Mouse (Mus musculus) cerebellum, postnatal 4 days (tissue): ENCODE measurements around the gene Asah2.
"Not testable (repeated sequence)": the region's sequence is repeated elsewhere in the genome, so short reads cannot be mapped to it uniquely, and the experiment has no call there.

Experiments
- DNase-seq, 2 experiments: peaks; one replicate each; pipeline ENCODE4 v3.0.0; 2022; ENCODE audit warnings: low spot score in 2 of 2, mixed read lengths in 1 of 2

Gene Asah2

DNA sequence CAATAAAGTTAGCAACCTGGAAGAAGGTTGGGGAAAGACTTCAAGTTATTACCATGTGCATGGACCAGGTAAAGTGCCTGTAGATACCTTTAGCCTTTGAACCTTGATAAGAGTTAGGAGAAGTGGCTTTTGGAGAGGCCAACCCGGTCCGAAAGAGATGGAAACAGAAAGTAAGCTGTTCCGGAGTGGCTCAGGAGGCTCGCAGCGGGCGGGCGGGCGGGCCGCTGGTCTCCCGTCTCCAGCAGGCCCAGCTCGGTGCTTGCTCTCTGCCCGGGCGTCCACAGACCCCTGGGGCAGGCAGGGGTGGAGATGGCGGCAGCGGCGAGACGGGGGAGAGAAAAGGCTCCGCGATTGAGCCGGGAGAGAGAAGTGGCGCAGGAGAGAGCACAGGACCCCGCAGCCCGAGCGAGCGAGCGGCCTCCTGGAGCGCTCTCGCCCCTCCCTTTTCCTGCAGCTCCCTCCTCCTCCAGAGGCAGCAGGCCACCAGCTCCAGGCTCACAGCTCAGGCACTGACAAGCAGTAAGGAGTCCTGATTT is at the start of gene Asah2:
TSS of gene Asah2 (minus strand) at position 441 of the 536 bp plus-strand sequence.
- DNase-seq: peak; percentile 28 to 49

DNA sequence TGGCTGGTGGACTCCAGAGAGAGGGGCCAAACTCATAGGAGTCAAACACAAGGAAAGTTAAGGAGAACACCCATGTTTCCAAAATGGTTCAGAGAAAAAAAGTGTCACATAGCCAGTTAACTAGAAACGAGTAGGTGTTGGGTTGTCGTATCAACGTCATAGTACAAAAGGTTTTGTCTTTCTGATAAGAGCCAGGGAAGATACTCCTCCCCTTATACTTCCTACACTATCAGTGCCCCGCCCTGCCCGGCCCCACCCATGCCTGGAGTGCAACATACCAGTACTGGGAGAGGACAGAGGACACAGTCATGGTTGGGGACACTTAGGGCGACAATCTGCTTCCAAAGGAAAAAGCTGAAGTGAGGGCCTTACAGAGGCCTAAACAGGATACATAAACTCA is 49.0 kb upstream of the Asah2 start:
- DNase-seq: no peak

- DNase-seq: no peak
These were observed 44.5 kb upstream of the Asah2 start for GRCm38 (mm10) chr19:32152529-32152928.

- DNase-seq: no peak
These were observed 40.7 kb upstream of the Asah2 start for GRCm38 (mm10) chr19:32148710-32149109.

- no peak for DNase-seq
These were observed 34.4 kb upstream of the Asah2 start for GRCm38 (mm10) chr19:32142383-32142782.

GRCm38 (mm10) chr19:32138361-32139088 is 30.5 kb upstream of the Asah2 start:
- DNase-seq: no peak

GRCm38 (mm10) chr19:32137904-32138303 is 29.9 kb upstream of the Asah2 start:
- DNase-seq: no peak

DNA sequence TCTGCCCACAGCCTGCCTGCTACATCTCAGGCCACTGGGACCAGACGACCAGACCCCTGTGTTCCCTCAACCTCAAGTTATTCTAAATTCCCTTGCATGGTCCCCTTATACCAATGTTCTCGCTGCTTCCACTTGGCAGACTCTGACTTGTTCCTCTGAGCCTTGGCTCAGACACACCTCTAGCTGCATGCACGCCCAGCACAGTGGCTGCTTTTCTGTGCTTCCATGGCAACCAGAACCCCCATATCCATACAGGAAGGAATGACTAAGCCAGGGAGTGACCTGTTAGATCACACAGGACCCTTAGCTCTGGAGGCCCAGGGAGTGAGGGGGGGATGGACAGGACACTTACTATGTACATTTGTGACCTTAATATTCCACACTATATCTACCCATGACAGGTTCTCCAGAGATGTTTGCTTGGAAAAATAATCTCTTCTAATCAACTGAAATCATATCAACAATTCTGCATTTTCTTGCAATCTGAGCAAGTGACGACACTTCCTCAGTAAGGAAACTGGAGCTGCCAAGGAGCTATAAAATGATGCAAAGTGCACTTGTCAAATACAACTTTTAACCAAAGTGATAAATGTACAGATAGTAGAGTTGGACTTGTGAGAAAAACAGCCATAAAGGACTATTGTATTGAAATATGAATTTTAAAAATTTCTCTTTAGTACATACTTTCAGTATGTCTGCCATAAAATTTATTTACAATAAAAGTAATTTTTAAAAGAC is 29.0 kb upstream of the Asah2 start:
- no peak for DNase-seq

- not testable (repeated sequence) for DNase-seq
These were observed 23.9 kb upstream of the Asah2 start for GRCm38 (mm10) chr19:32131707-32132488.

DNA sequence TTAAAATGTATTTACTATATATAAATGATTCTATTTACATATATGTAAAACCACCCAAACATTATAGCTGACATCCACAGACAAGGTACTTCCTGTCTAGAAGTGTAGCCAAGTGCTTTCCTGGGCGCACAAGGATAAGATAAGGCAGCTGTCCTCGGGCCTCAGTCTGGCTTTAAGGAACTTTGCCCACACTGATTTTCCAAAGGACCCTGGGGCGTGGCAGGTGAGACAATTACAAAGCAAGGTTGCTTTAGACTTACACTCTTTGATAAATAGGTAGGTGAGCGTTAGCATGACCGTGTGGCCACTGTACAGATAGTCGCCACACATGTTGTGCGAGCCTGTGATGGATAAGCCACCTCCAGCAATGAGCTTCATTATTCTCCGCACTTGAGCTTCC is 21.3 kb upstream of the Asah2 start:
- DNase-seq: no peak

GRCm38 (mm10) chr19:32127180-32127850 is 19.3 kb upstream of the Asah2 start:
- DNase-seq: no peak

DNA sequence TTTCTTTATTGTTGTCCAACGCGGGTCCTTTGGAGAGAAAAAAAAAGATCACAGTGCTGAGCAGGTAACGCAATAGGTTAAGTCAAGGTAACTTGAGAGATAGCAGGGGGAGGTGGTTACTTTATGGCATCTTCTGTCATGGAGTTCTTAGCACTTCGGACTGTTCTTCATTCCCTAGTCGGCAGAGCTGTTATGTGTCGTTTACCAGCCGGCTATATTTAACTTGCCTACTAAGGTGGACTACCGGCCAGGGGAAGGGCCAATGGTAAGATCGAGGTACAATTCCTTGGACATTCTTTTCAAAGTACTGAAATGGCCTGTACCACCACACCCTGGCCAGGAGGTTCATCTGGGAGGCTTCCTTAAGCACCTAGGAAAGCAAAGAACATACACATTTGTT is 16.1 kb upstream of the Asah2 start:
- no peak for DNase-seq

DNA sequence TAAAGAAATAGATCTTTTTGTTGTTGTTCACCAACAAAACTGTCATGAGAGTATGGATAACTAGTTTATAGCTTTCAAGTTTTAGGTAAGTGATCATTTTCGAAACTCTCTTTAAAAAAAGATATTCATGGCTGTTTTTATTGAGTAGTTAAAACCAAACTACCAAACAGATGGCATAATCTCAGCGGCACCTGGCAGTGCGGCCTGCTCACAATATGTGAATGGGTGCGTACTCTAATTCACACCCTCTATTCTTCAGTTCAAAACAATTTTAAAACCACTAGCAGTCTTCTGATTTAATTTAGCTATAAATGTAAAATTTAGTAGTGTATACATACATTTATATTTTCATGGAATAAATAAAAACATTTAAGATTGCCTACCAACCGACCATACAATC is 15.2 kb upstream of the Asah2 start:
- DNase-seq: no peak

DNA sequence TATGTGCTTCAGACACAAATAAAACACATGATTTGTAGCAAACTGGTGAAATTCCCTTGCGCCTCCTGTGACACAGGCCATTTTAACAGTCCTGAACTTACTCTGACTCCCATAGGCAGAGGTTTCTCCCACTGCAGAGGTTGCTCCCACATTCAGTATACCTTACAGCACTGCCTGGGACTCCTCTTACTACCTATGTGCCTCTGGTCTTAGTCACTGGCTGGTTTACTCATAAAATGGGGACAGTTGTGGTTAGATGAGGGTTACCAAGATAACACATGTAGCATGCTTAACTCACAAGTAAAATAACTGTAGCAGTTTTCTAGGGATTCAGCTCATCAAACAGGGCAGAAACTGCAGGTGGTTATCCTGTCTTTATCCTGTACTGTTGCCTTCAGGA is 12.8 kb upstream of the Asah2 start:
- no peak for DNase-seq

- no peak for DNase-seq
These were observed 11.7 kb upstream of the Asah2 start for GRCm38 (mm10) chr19:32119666-32120065.

- DNase-seq: no peak
These were observed 10.5 kb upstream of the Asah2 start for GRCm38 (mm10) chr19:32118496-32118895.

DNA sequence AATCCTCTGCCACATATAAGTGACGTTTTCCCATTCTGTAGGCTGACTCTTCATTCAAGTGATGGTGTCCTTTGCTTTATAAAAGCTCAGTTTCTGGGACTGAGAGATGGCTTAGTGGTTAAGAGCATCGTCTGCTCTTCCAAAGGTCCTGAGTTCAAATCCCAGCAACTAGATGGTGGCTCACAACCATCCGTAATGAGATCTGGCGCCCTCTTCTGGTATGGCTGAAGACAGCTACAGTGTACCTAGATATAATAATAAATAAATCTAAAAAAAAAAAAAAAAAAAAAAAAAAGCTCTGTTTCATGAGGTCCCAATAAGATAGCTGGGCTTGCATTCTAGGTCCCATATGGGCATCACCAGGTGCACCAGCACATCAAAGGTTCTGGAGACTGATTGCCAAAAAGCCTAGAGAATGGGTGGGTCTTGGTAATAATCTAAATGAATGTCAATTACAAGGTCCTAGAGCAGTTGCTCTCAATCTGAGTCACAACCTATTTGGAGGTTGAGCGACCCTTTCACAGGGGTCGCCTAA is 9.5 kb upstream of the Asah2 start:
- no peak for DNase-seq

- no peak for DNase-seq
These were observed 4.1 kb upstream of the Asah2 start for GRCm38 (mm10) chr19:32111866-32112790.

GRCm38 (mm10) chr19:32106750-32107149 is 1.3 kb downstream of the Asah2 start:
- DNase-seq: no peak

GRCm38 (mm10) chr19:32104217-32104616 is 3.8 kb downstream of the Asah2 start:
- no peak for DNase-seq
